Mouse (Mus musculus) adrenal gland, postnatal 36 days (tissue): ENCODE measurements around the gene Gm20903. TPM values are rescaled to one million over a fixed set of nuclear protein-coding genes. Genes with fewer than 3 reads are reported as not detected.
"Not testable (repeated sequence)": the region's sequence is repeated elsewhere in the genome, so short reads cannot be mapped to it uniquely, and the experiment has no call there.

Source experiments
- DNase-seq, 2 experiments: peaks; one replicate each; pipeline ENCODE4 v3.0.0; 2021; ENCODE audit warnings: mixed read lengths in 1 of 2
- long read RNA-seq, 2 experiments: library from polyadenylated mRNA; stranded (forward); transcript quantifications; one replicate each; pipeline ENCODE4 v2.0.0; 2021; ENCODE audit warnings: borderline sequencing depth in 2 of 2
- total RNA-seq, 2 experiments: library from RNA; stranded (reverse); gene quantifications; 2 replicates each; pipeline ENCODE4 v1.2.3; 2021

Gene Gm20903
- total RNA-seq, result not detected
- long read RNA-seq, experiment 1, result 0 reads
- long read RNA-seq, experiment 2, result 0 reads

DNA sequence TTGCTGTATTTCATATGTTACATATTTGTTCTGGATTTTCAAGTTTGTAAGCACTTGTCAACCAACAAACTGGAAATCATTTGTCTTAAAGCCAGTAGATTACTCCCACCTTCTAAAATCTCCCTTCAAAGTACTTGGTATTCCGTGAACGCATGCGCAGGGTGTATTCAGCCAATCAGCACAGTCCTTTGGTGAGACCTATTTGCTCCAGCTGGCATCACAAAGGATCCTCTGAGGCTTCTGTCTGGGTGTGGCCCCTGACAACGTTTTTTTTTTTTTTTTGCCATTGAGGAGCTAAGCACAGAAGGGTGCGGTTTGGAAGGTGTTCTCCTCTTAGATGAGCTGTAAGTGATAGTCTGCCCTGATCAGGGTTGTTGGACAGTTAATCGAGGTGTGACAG, at the start of gene Gm20903:
Gm20903 (plus strand) TSS at position 301 of the 400 bp plus-strand sequence.
- not testable (repeated sequence) for DNase-seq
